Mouse (Mus musculus): ENCODE results near the gene Bri3. TPM values are rescaled to one million over a fixed set of nuclear protein-coding genes. Genes with fewer than 3 reads are reported as not detected.
"Not testable (repeated sequence)": the region's sequence is repeated elsewhere in the genome, so short reads cannot be mapped to it uniquely, and the experiment has no call there.

Bri3 gene
- total RNA-seq, 2 experiments from 2014 or later = 17.9 to 29.3 TPM

- no peak for ATAC-seq (replicated peaks; ENCODE audit: low FRiP score, low TSS enrichment, poor library complexity, severe bottlenecking)
Observed at GRCm38 (mm10) chr5:144284599-144284998, 40.4 kb downstream of the Bri3 start.

GRCm38 (mm10) chr5:144286591-144287266 lies 42.5 kb downstream of the Bri3 start:
- no peak for ATAC-seq (replicated peaks; ENCODE audit: low FRiP score, low TSS enrichment, poor library complexity, severe bottlenecking)

- ATAC-seq (replicated peaks; ENCODE audit: low FRiP score, low TSS enrichment, poor library complexity, severe bottlenecking) = no peak
Observed at GRCm38 (mm10) chr5:144287267-144287820, 43.1 kb downstream of the Bri3 start.

GRCm38 (mm10) chr5:144288391-144288790 lies 44.2 kb downstream of the Bri3 start:
- ATAC-seq (replicated peaks; ENCODE audit: low FRiP score, low TSS enrichment, poor library complexity, severe bottlenecking) = no peak

- no peak for ATAC-seq (replicated peaks; ENCODE audit: low FRiP score, low TSS enrichment, poor library complexity, severe bottlenecking)
Observed at GRCm38 (mm10) chr5:144289769-144290440, 45.7 kb downstream of the Bri3 start.

- no peak for ATAC-seq (replicated peaks; ENCODE audit: low FRiP score, low TSS enrichment, poor library complexity, severe bottlenecking)
Observed at GRCm38 (mm10) chr5:144294908-144295307, 50.7 kb downstream of the Bri3 start.

GRCm38 (mm10) chr5:144295357-144295756 lies 51.1 kb downstream of the Bri3 start:
- ATAC-seq (replicated peaks; ENCODE audit: low FRiP score, low TSS enrichment, poor library complexity, severe bottlenecking) = no peak

- no peak for ATAC-seq (replicated peaks; ENCODE audit: low FRiP score, low TSS enrichment, poor library complexity, severe bottlenecking)
Observed at GRCm38 (mm10) chr5:144296090-144296604, 51.9 kb downstream of the Bri3 start.

- ATAC-seq (replicated peaks; ENCODE audit: low FRiP score, low TSS enrichment, poor library complexity, severe bottlenecking) = no peak
Observed at GRCm38 (mm10) chr5:144303071-144303470, 58.8 kb downstream of the Bri3 start.

GRCm38 (mm10) chr5:144308929-144309328 lies 64.7 kb downstream of the Bri3 start:
- ATAC-seq (replicated peaks; ENCODE audit: low FRiP score, low TSS enrichment, poor library complexity, severe bottlenecking) = no peak

- no peak for ATAC-seq (replicated peaks; ENCODE audit: low FRiP score, low TSS enrichment, poor library complexity, severe bottlenecking)
Observed at GRCm38 (mm10) chr5:144312183-144312582, 67.9 kb downstream of the Bri3 start.

GRCm38 (mm10) chr5:144313335-144313734 lies 69.1 kb downstream of the Bri3 start:
- ATAC-seq (replicated peaks; ENCODE audit: low FRiP score, low TSS enrichment, poor library complexity, severe bottlenecking) = no peak

- no peak for ATAC-seq (replicated peaks; ENCODE audit: low FRiP score, low TSS enrichment, poor library complexity, severe bottlenecking)
Observed at GRCm38 (mm10) chr5:144314731-144315494, 70.7 kb downstream of the Bri3 start.

GRCm38 (mm10) chr5:144316442-144316841 lies 72.2 kb downstream of the Bri3 start:
- no peak for ATAC-seq (replicated peaks; ENCODE audit: low FRiP score, low TSS enrichment, poor library complexity, severe bottlenecking)

GRCm38 (mm10) chr5:144317426-144317825 lies 73.2 kb downstream of the Bri3 start:
- no peak for ATAC-seq (replicated peaks; ENCODE audit: low FRiP score, low TSS enrichment, poor library complexity, severe bottlenecking)

GRCm38 (mm10) chr5:144318286-144318685 lies 74.0 kb downstream of the Bri3 start:
- no peak for ATAC-seq (replicated peaks; ENCODE audit: low FRiP score, low TSS enrichment, poor library complexity, severe bottlenecking)

GRCm38 (mm10) chr5:144321681-144322080 lies 77.4 kb downstream of the Bri3 start:
- ATAC-seq (replicated peaks; ENCODE audit: low FRiP score, low TSS enrichment, poor library complexity, severe bottlenecking) = no peak

- no peak for ATAC-seq (replicated peaks; ENCODE audit: low FRiP score, low TSS enrichment, poor library complexity, severe bottlenecking)
Observed at GRCm38 (mm10) chr5:144322717-144323116, 78.5 kb downstream of the Bri3 start.

- ATAC-seq (replicated peaks; ENCODE audit: low FRiP score, low TSS enrichment, poor library complexity, severe bottlenecking) = no peak
Observed at GRCm38 (mm10) chr5:144334010-144334409, 89.8 kb downstream of the Bri3 start.

- ATAC-seq (replicated peaks; ENCODE audit: low FRiP score, low TSS enrichment, poor library complexity, severe bottlenecking) = not testable (repeated sequence)
Observed at GRCm38 (mm10) chr5:144335357-144335756, 91.1 kb downstream of the Bri3 start.
